Mouse (Mus musculus) kidney, postnatal 0 days (tissue): ENCODE data around the gene Htr3b. TPM values are rescaled to one million over a fixed set of nuclear protein-coding genes. Genes with fewer than 3 reads are reported as not detected.
"Not testable (repeated sequence)": the region's sequence is repeated elsewhere in the genome, so short reads cannot be mapped to it uniquely, and the experiment has no call there.

Source experiments
- ATAC-seq: fragments of 200-750 bp; cut with Nextera tagmentation; replicated peaks from 2 replicates; pipeline ENCODE4 v1.8.0; 2017; ENCODE audit warnings: low read depth, moderate number of reproducible peaks, moderate TSS enrichment, moderate library complexity; ENCODE audit not compliant: low FRiP score
- DNase-seq: peaks from one replicate; pipeline ENCODE4 v3.0.0-alpha.2; 2016; ENCODE audit warnings: low spot score
- H3K27ac ChIP-seq: fragments of 300-500 bp; sonication (generic); 2 replicates; pipeline ENCODE4 v1.5.1; 2014; ENCODE audit warnings: mild to moderate bottlenecking
- H3K27me3 ChIP-seq: fragments of 300-500 bp; sonication (generic); 2 replicates; pipeline ENCODE4 v1.6.1; 2014; ENCODE audit warnings: low read length, mixed read lengths; ENCODE audit not compliant: insufficient read depth
- H3K36me3 ChIP-seq: fragments of 300-500 bp; sonication (generic); 2 replicates; pipeline ENCODE4 v1.6.1; 2014; ENCODE audit warnings: low read length, mixed read lengths; ENCODE audit not compliant: insufficient read depth
- H3K4me1 ChIP-seq: fragments of 300-500 bp; sonication (generic); replicated peaks from 2 replicates; pipeline ENCODE4 v1.6.1; 2014; ENCODE audit warnings: antibody characterized with exemption, low read length, mixed read lengths; ENCODE audit not compliant: insufficient read depth
- H3K4me2 ChIP-seq: fragments of 300-500 bp; sonication (generic); 2 replicates; pipeline ENCODE4 v1.6.1; 2014; ENCODE audit warnings: mild to moderate bottlenecking, low read length, moderate library complexity, mixed read lengths
- H3K4me3 ChIP-seq: fragments of 300-500 bp; sonication (generic); replicated peaks from 2 replicates; pipeline ENCODE4 v1.5.1; 2014; ENCODE audit warnings: low read depth, low read length
- H3K9ac ChIP-seq: fragments of 300-500 bp; sonication (generic); 2 replicates; pipeline ENCODE4 v1.6.1; 2014; ENCODE audit warnings: low read depth, low read length
- H3K9me3 ChIP-seq: fragments of 300-500 bp; sonication (generic); replicated peaks from 2 replicates; pipeline ENCODE4 v1.6.1; 2016; ENCODE audit warnings: low read length, inconsistent platforms, mixed read lengths
- CTCF ChIP-seq: IDR thresholded peaks from 2 replicates; pipeline ENCODE4 v1.5.1; 2016; ENCODE audit warnings: antibody characterized with exemption, low read depth, mild to moderate bottlenecking, moderate library complexity
- WGBS: fragments of 180-500 bp; shearing (Covaris S2); extraction: QIAGEN DNeasy Blood & Tissue Kit; methylation state at CpG from one replicate; pipeline ENCODE4 v1.1.7; 2014; 5-methylcytosine and 5-hydroxymethylcytosine counted together
- polyA plus RNA-seq: library from polyadenylated mRNA; unstranded; fragments of >200 nt; fragmentation: Nextera tagmentation; extraction: Ambion mirVana; gene quantifications from 2 replicates; pipeline ENCODE4 v1.2.1, GENCODE M21; 2015

Gene Htr3b
- polyA plus RNA-seq, 1 experiment from 2014 or later, result 0.09 TPM

DNA sequence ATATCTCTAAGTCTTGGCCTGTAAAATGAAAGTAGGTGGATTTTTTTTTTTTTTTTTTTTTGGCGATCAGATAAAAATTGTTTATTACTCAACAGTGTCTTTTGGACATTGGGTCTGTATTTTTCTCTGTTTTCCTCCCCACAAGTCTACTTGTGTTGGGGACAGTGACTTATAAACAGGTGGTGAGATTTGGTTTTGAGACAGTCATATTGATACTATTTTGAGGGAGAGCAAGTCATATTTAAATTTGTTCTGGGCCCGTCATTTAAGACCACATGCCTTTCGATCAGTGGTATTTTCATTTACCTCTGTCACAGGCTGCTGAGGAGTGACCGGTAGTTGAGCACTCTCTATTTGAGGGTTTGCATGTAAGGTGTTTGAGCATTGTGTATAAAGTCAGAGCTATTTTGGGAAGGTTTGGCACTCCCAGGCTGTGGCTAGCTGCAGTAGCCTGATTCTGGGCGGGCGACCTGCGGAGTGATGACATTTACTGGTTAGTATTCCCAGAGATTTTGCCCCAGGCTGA lies 21.9 kb upstream of the Htr3b start:
- no peaks in the 10 kb centered on the region for H3K9me3 ChIP-seq
- H3K4me3 ChIP-seq, result no peak overlapping the region
- peaks cover 19% of the 10 kb centered on the region for H3K4me1 ChIP-seq
- no peaks in the 10 kb centered on the region for H3K27me3 ChIP-seq
- ATAC-seq (no peak), DNase-seq (no peak)
- no peaks in the 10 kb centered on the region for H3K36me3 ChIP-seq
- no peak overlapping the region for H3K27ac ChIP-seq
- H3K9ac ChIP-seq, result no peak overlapping the region
- 41% methylated on average over 7 of the region's 7 CpGs for WGBS
- no peak for TF ChIP-seq CTCF
- peak overlapping the region; percentile 92 for H3K4me2 ChIP-seq

- H3K9me3 ChIP-seq, result no peaks in the 10 kb centered on the region
- H3K27ac ChIP-seq, result peak overlapping the region; percentile 82
- peak overlapping the region; percentile 92 for H3K4me2 ChIP-seq
- no peak for TF ChIP-seq CTCF
- peak overlapping the region; percentile 77 for H3K4me3 ChIP-seq
- H3K4me1 ChIP-seq, result peaks cover 19% of the 10 kb centered on the region
- H3K36me3 ChIP-seq, result no peaks in the 10 kb centered on the region
- no peaks in the 10 kb centered on the region for H3K27me3 ChIP-seq
- ATAC-seq (no peak), DNase-seq (no peak)
- WGBS, result under 1% methylated on average over 20 of the region's 20 CpGs
- H3K9ac ChIP-seq, result peak overlapping the region; percentile 78
Measured at GRCm38 (mm10) chr9:48985708-48986088, 20.9 kb upstream of the Htr3b start.

DNA sequence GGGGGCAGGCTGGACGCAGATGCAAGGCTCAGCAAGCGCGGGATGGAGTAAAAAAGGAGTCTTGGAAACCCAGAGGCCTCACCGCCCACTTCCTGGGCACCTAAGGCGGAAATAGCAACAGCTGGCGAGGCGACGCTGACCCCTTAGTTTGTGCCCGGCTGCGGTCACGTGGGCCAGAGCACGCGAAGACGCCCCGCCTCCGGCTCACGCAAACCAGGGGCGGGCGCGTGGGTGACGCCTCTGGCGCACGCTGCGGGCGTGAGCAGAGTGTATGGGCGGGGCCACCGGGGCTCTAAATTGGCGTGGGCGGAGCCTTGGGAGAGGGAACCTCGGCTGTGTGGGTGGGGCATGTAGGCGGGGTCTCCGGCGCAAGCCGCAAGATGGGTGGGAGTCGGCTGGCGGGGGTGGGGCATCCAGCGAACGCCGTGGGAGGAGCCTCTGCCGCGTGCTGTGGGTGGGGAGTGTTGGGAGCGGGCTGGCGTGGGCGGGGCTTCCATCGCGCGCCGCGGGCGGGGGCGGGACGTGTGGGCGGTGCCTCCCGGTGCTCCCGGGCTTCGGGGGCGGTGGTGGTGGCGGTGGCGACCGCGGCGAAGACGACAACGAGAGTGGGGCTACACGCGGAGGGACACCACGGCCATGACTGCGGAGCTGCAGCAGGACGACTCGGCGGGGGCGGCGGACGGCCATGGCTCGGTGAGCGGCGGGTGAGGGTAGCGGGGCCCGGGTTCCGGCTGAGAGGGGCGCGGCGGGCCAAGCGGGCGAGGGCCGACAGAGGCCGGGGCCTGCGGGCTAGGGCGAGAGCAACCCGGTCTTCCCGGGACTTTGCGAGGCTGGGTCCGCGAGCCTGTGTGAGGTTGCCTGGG lies 20.3 kb upstream of the Htr3b start, which contains the start of gene Usp28:
Usp28 (plus strand) TSS at position 531 of the 863 bp plus-strand sequence.
- ATAC-seq (peak; percentile 94), DNase-seq (peak; percentile 100)
- Histone ChIP-seq H3K36me3 (no peaks in the 10 kb centered on the region), H3K4me1 (peaks cover 19% of the 10 kb centered on the region), H3K4me3 (peak within 1 kb of the TSS; percentile 77), H3K9me3 (no peaks in the 10 kb centered on the region), H3K4me2 (peak within 1 kb of the TSS; percentile 92), H3K27ac (peak within 1 kb of the TSS; percentile 93), H3K9ac (peak within 1 kb of the TSS; percentile 78), H3K27me3 (no peaks in the 10 kb centered on the region)
- 0 out of 2 replicates have a peak, but pooled peaks have one; percentile 13 for TF ChIP-seq CTCF
- WGBS, result under 1% methylated on average over 79 of the region's 94 CpGs

- no peak for ATAC-seq
- peak overlapping the region; percentile 61 for H3K9ac ChIP-seq
- H3K27ac ChIP-seq, result peak overlapping the region; percentile 93
- no peaks in the 10 kb centered on the region for H3K36me3 ChIP-seq
- H3K4me1 ChIP-seq, result peaks cover 19% of the 10 kb centered on the region
- H3K27me3 ChIP-seq, result no peaks in the 10 kb centered on the region
- peak overlapping the region; percentile 77 for H3K4me3 ChIP-seq
- H3K4me2 ChIP-seq, result peak overlapping the region; percentile 92
- no peak for DNase-seq
- H3K9me3 ChIP-seq, result no peaks in the 10 kb centered on the region
- no peak for TF ChIP-seq CTCF
- 27% methylated on average over 8 of the region's 8 CpGs for WGBS
Measured at GRCm38 (mm10) chr9:48984320-48984844, 19.6 kb upstream of the Htr3b start.

GRCm38 (mm10) chr9:48983801-48984200 lies 19.0 kb upstream of the Htr3b start:
- not testable (repeated sequence) for H3K36me3 ChIP-seq, H3K9ac ChIP-seq, DNase-seq, H3K4me3 ChIP-seq, H3K9me3 ChIP-seq, H3K27me3 ChIP-seq, H3K27ac ChIP-seq, H3K4me2 ChIP-seq, ATAC-seq
- WGBS, result 95% methylated on average over 6 of the region's 6 CpGs
- peaks cover 19% of the 10 kb centered on the region for H3K4me1 ChIP-seq

DNA sequence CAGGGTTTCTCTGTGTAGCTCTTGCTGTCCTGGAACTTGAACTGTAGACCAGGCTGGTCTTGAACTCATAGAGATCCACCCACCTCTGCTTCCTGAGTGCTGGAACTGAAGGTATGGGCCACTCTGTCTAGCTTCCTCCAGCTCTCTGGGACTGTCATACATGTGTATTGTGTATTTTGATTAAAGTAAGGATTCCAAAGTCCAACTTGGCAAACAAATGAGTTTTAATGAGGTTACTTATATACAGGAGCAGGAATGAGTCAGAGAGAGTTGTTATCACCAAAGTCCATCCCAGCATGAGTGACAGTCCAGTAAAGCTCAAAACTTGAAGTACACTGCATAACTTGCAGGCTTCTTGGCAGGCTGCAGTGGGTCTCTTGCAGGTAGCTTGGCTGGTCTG lies 17.0 kb upstream of the Htr3b start:
- DNase-seq, result no peak
- ATAC-seq, result no peak
- Histone ChIP-seq H3K9ac (no peak overlapping the region), H3K4me3 (no peak overlapping the region), H3K27me3 (no peaks in the 10 kb centered on the region), H3K36me3 (no peaks in the 10 kb centered on the region), H3K4me2 (no peak overlapping the region), H3K27ac (no peak overlapping the region), H3K9me3 (no peaks in the 10 kb centered on the region), H3K4me1 (peaks cover 9% of the 10 kb centered on the region)
- TF ChIP-seq CTCF, result no peak
